Mouse (Mus musculus): ENCODE measurements around the gene Pfdn5.

The Pfdn5 gene

GRCm38 (mm10) chr15:102326022-102326576 lies at the start of gene Pfdn5:
Pfdn5 (plus strand) TSS chr15:102326116.
- in situ Hi-C loops (cut with MseI, MboI) = no loop called here

DNA sequence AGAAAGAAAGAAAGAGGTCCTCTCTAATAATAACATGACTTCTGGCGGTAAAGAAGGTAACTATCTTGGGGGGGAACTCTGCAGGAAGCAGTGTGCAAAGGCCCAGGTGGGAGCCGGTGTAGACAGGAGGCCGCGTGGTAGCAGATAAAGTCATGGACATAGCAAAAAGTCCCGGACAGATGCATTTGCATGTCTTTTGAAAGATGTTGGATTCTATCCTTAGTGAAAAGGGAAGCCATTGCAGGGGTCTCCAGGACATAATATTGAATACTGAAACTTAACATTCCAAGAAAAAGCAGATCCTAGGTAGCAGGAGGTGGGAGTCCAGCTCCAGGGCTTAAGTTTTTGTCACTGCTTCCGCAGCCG lies 47.2 kb upstream of the Pfdn5 start:
- in situ Hi-C loops (cut with MseI, MboI) = no loop called here

- in situ Hi-C loops (cut with MseI, MboI) = no loop called here
Measured at GRCm38 (mm10) chr15:102279092-102279782, 46.7 kb upstream of the Pfdn5 start, which contains the start of gene Mfsd5. Mfsd5 (plus strand) TSS chr15:102279454.

DNA sequence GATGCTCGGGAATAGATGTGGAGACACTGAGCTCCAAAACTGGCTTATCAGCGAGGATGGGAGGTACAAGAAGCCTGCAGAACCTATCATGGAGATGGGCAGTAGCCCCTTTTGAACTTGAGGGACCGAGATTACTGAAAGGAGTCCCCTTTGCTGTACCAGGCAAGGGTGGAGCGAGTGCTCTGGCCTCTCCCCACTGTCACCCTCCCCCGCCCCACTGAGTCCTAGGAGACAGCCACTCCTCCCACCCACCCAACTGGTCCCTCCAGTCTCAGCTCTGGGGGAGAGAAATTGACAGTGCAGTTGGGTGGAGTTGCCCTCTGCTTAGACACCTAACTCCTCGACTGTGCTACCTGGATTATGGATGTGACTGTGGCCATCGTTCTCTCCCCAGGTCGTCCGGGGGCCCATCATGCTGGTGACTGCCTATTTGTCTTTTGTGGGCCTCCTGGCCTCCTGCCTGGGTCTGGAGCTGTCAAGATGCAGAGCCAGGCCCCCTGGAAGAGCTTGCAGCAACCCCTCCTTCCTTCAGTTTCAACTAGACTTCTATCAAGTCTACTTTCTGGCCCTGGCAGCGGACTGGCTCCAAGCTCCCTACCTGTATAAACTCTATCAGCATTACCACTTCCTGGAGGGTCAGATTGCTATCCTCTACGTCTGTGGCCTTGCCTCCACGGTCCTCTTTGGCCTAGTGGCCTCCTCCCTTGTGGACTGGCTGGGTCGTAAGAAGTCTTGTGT lies 46.0 kb upstream of the Pfdn5 start:
- in situ Hi-C loops (cut with MseI, MboI) = no loop called here

DNA sequence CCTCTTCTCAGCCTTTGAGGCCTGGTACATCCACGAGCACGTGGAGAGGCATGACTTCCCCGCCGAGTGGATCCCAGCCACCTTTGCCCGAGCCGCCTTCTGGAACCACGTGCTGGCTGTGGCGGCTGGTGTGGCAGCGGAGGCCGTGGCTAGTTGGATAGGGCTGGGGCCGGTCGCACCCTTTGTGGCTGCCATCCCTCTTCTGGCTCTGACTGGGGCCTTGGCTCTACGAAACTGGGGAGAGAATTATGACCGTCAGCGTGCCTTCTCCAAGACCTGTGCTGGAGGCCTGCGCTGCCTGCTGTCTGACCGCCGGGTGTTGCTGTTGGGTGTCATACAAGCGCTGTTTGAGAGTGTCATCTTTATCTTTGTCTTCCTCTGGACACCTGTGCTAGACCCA lies 45.3 kb upstream of the Pfdn5 start:
- in situ Hi-C loops (cut with MseI, MboI) = no loop called here

GRCm38 (mm10) chr15:102282463-102283292 lies 43.2 kb upstream of the Pfdn5 start:
- in situ Hi-C loops (cut with MseI, MboI) = no loop called here

DNA sequence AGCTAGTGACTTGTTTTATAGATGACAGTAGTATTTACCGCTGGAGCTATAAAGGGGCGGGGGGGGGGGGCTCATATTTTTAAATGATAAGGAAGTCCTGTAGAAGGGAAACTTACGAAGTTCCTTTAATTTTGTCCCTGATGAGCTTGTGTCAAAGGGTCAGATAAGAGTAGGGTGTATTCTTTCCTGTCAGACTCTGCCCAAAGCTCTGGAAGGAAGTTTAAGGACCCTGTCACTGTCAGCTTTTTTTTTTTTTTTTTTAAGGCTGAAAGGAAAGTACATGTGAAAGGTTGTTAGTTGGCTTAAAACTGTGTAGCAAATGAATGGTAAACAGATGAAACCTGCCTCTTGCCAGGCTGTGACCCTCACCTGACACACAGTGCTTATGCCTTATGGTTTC lies 42.3 kb upstream of the Pfdn5 start:
- in situ Hi-C loops (cut with MseI, MboI) = no loop called here

GRCm38 (mm10) chr15:102287395-102287794 lies 38.5 kb upstream of the Pfdn5 start:
- in situ Hi-C loops (cut with MseI, MboI) = no loop called here

- in situ Hi-C loops (cut with MseI, MboI) = no loop called here
Measured at GRCm38 (mm10) chr15:102295633-102296367, 30.1 kb upstream of the Pfdn5 start, which contains the start of gene Espl1. Espl1 (plus strand) TSS chr15:102296266.

DNA sequence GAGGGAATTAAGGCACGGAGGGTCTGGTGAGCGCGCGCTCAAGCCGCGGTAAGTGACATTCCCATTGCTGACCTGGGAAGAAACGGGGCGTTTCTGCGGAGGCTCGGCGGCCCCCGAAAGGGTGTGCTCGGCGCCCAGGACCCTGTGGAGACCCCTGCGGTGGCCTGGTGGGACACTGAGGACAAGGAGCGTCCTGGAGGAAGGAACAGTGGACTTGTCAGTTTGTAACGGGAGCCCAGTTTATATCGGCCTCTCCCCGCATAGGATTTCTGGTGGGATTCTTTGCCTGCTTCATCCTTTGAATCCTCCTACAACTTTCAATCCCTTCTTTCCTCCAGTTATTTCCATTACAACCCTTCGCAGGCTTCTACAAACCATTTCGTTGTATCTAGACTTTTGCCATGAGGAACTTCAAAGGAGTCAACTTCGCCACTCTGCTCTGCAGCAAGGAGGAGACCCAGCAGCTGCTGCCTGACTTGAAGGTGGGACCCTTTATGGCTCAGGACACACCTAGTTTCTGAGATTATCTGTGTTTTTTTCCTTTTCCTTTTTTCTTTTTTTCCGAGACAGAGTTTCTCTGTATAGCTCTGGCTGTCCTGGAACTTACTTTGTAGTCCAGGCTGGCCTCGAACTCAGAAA lies 29.4 kb upstream of the Pfdn5 start:
- in situ Hi-C loops (cut with MseI, MboI) = no loop called here

DNA sequence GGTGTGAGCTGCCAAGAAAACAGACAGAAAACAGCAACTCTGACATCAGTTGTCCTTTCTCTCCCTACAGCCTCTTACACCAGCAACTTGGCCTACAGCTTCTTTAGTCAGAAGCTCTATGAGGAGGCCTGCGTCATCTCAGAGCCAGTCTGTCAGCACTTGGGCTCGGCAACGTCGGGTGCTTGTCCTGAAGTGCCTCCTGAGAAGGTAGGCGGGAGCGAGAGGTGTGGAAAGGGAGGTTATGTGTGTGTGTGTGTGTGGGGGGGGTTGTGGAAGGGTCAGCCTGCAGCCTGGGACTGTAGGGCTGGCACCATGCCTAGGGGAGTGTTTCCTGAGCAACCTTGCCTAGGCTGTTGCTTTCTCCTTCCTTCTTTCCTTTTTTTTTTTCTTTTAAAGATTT lies 23.4 kb upstream of the Pfdn5 start:
- in situ Hi-C loops (cut with MseI, MboI) = no loop called here

GRCm38 (mm10) chr15:102308717-102309116 lies 17.2 kb upstream of the Pfdn5 start:
- in situ Hi-C loops (cut with MseI, MboI) = no loop called here

DNA sequence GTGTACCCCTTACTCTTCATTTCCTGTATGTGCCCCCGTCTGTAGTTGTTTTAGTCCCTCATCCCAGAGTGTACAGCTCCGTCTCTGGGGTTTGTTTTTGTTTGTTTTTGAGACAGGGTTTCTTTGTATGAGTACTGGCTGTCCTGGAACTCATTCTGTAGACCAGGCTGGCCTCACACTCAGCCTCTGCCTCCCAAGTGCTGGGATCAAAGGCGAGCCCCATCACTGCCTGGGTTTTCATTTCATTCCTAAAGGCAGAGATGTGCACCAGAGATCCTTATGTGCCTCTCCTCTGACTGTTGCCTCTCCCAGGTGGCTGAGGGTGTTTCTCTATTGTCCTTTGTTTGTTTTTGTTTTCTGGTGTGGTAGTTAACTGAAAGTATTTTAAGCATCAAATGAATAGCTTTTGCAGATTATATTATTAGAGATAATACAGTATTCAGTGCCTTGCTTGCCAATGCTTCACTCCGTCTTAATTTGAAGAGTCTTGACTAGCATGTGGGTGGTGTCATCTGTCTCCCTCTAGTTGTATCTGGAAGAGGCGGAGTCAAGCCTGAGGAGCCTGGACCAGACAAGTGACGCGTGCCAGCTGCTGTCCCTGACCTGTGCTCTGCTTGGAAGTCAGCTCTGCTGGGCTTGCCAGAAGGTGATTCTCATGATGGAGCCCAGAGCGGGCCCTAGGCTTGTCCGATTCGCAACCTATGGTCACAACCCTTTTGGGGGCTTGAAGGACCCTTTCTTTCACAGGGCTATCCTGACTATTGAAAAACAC lies 15.7 kb upstream of the Pfdn5 start:
- in situ Hi-C loops (cut with MseI, MboI) = no loop called here

- in situ Hi-C loops (cut with MseI, MboI) = no loop called here
Measured at GRCm38 (mm10) chr15:102311489-102311888, 14.4 kb upstream of the Pfdn5 start.

GRCm38 (mm10) chr15:102315292-102315691 lies 10.6 kb upstream of the Pfdn5 start:
- in situ Hi-C loops (cut with MseI, MboI) = no loop called here

- in situ Hi-C loops (cut with MseI, MboI) = no loop called here
Measured at GRCm38 (mm10) chr15:102316263-102316662, 9.7 kb upstream of the Pfdn5 start.

- in situ Hi-C loops (cut with MseI, MboI) = no loop called here
Measured at GRCm38 (mm10) chr15:102324654-102325473, 1.1 kb upstream of the Pfdn5 start.

DNA sequence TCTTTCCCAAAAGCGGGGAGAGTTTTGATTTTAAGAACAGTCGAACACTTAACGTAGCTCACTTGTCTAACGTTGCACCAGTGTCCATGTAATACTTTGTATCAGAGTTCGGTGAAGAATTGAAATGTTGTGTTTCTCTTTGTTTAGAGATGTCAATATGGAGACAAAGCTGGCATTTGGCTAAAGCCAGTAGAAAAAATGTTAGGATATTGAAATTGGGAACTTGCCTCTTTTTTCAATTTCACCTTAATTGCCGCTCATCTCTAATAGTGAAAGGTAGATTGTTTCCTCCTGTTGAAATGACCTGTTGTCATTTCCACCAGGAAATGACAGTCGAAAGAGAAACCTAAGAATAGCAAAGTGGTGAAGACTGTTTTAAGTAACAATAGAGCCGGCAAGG lies 976 bp downstream of the Pfdn5 start:
- in situ Hi-C loops (cut with MseI, MboI) = no loop called here

GRCm38 (mm10) chr15:102331610-102332015 lies 5.7 kb downstream of the Pfdn5 start, which contains the start of gene Myg1:
Myg1 (plus strand) TSS chr15:102331709.
- in situ Hi-C loops (cut with MseI, MboI) = no loop called here
